Mouse (Mus musculus) skeletal muscle tissue, adult 2 months (tissue): ENCODE measurements at regions not wholly inside any gene's neighbourhood (a gene's known extent, or its start where the extent isn't known, plus 50 kb on each side); places are given as distances from the start of the nearest gene placed in this dataset.

Source experiments
- DNase-seq: peaks from one replicate; pipeline ENCODE4 v3.0.0-alpha.2; 2012; ENCODE audit warnings: low read depth, low spot score

DNA sequence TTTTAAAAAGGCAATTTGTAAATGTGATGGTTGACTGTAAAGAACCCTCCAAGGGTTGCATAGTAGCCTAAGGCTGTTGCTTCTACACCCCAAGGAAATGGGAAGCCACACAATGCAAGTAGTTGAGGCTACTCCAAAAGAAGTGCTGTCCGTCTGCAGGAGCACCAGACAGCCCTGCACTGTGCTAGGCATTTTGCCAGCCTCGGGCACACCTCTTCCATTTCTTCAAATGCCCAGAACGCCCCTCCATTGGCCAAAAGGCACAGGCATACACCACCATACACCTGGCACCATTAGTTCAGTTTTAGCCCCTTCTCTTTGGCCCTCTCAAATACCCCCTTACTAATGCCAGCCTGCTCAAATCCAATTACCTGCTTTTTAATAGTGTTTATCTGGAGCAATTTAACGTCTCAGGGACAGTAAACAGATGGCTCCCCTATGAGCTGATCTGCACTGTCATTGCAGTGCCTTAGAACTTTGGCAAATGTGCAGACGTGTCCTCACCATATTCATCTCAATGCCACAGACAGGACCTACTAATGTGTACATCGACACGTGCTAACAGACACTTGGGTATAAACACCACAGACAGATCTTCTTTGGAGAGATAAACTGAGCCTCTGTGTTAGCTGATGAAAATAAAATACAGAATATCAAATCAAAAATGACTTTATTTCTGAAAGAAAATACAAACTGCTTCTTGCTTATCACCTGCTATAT is 211.9 kb upstream of the Hnrnpa3 start:
- no peak for DNase-seq

DNA sequence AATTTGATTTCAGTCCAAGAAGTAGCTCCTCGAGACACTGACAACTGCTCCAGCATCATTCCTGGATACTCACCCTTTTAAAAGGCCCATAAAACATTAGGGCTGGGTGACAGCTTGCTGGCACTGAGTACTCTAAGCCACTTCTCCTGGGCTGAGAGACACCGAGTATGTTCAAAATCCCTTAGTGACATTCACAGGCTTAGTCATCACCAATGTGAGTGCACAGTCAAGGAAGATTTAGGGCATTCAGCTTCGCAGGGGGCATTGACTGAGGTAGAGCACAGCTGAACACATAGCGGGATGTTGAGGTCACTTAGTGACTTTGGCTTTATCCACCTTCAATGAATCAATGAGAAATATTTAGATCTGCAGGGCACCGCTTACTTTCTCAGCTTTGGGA is 210.8 kb upstream of the Hnrnpa3 start:
- DNase-seq: no peak

DNA sequence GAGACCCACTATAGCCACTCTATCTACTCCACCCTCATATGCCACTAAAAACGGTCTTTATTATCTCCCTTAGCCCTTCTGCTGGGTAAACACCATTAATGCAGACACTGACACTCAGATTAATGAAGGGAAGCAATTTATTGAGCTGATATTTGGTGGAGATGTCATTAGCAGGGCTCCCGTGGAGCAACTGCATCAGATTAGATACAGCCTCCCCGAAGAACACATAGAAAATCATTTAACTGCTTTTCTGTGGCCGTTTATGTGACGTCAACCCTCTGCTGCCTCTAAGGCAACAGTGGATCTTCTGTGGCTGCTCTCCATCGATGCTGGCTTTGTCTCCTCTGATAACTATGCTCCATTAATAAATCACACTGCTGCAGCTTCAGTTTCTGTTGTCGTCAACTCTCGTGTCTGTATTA is 207.2 kb upstream of the Hnrnpa3 start:
- DNase-seq: no peak

DNA sequence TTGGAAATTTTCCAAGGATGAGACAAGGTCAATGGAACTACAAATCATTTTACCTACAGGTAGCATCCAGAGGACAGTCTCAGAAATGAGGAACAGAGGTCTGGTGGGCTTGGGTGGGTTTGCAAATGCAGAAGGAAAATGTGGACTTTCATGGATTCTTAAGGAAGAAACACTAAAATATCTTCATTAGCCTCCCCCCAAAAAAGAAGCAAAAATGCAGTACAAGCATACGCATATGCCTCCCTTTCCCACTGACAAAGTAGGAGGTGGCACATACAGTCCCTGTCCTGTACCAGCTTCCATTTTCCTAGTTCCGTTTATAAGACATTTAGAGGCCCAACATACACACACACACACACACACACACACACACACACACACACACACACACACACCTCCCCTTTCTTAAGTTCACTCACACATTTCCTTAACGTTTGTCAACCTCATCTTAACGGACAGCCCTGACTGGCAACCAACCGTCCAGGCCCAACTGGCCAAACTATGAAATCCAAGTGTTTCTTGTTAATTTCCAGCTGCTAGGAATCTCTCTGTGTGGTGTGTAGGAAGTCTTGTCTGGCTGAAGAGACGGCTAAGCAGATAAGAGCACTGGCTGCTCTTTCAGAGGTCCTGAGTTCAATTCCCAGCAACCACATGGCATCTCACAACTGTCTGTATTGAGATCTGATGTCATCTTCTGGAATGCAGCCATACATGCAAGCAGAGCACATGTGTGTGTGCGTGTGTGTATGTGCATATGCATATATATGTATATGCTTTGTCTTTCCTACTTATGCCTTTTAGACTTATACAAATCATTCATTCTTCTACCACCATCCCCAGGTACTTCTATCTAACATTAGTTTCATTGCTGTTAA is 206.6 kb upstream of the Hnrnpa3 start:
- DNase-seq: no peak

DNA sequence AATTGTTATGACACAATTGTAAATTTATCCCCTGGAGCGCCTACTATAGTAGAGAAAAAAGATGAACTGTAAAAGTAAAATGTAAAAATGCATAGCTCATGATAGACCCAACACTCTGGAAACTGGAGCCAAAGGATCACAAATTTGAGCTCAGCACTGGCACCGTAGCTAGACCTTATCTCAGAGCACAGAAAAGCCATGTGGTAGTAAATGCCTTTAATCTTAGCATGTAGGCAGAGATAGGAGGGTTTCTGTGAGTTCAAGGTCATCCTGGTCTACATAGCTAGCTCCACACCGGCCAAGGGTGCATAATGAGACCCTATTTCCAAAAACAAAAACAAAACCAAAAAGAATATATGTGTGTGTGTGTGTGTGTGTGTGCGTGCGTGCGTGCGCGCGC is 203.6 kb upstream of the Hnrnpa3 start:
- DNase-seq: no peak

DNA sequence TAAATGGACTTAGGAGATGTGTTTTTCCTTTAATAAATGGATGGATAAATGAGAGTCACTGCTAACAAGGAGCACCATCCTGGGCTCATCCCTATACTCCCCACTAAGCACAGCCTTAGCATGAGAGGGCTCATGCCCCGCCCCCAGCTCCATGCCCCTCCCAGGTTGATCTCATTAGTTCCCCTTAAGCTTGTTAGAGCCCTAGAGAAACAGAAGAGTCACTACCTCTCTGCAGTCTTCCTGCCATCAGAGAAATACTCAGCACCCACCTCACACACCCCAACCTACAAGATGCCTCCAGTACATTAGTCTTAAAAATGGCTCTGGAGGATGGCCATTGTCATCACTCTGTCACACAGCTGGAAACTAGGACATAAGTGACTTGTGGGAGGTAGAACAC is 202.8 kb upstream of the Hnrnpa3 start:
- no peak for DNase-seq

DNA sequence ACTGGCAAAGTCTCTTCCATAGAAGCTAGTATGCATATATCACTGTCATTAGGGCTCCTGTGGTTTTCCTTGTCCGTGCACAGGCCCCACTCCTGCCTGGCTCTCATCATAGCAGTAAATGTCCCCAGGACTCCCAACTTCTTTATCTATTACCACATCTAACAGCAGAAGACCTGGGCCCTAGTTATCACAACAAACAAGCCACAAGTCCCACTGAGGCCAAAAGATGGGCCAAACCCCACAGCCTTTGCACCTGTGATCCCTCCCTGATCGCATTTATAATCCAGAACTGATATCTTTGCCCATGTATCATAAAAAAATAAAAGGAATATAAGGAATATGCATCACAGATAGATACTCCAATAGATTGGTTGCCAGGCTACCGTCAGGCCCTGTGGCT is 201.6 kb upstream of the Hnrnpa3 start:
- no peak for DNase-seq

DNA sequence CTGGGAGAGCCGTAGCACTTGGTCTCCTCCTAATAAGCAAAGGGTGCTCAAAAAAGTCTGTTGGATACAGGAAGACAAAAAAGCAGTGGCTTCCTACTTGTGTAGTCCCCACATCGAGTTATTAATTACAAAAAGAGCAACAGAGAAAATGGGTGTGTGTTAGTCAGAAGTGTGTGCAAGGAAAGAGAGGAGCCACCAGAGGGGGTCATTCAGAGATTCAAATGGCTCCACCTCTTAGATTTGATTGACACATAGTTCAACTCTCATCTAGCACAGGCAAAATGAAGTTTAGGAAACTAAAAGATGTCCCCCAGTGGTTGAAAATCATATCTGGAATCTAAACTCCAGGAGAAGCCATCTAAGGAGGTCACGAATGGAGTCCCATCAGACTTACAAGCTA is 200.2 kb upstream of the Hnrnpa3 start:
- DNase-seq: no peak

DNA sequence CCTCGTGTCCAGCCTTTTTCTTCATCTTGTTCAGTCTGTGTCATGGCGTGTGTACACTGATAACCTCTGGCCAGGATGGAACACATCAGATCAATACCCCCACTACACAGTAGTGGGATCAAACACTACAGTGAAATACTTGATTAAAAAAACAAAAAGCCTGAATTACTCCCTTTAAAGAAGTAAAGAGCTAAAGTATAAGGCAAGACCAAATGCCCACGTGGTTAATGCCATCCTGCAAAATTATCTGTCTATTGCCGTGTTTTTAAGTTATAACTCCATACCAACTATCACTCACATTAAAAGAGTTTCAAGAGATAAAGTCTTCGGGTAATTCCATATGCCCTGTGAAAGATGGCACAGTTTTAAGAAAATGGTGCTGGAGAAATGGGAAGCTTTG is 198.6 kb upstream of the Hnrnpa3 start:
- no peak for DNase-seq

DNA sequence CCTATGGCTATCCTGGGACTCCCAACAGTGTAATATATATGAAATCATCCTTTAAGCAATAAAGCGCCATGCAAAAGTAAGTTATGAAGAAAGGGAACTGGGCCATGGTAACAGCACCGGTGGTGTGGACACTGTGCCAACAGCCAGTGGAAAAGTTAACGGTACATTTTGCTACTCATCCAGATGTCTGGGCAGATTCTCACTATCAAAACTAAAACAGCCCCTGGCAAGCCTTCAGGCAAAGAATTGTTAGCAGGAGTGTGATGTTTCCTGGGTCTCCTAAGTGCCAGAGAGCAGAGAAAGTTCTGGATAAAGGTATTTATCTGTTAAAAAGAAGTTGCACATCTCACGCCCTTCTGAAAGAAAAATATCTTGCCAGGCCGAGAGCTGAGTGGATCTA is 198.0 kb upstream of the Hnrnpa3 start:
- DNase-seq: peak; percentile 5

DNA sequence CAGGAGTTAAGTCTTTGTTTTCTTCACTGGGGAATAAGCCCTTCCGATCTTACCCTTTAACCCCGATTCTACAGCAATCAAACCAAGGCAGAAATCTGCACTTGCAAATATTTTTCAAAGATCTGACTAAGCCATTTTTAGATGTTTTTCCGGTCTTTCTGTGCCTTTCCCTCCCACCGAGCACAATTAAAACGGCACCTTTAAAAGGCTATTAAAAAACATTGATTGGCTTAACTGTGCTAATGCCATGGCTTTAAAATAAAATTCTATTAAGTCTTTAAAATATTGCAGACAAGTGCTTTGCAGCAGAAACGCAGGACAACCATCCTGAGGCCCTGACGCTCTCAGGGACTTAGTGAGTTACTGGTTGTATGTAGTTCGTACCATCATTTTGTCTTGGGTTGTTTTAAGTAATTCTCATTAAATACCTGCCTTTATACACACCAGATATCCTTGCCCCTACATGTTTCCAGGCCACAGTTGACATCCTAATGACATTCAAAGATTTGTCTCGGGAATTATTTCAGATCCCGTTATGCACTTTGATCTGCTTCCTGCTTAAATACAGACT is 197.6 kb upstream of the Hnrnpa3 start:
- no peak for DNase-seq

DNA sequence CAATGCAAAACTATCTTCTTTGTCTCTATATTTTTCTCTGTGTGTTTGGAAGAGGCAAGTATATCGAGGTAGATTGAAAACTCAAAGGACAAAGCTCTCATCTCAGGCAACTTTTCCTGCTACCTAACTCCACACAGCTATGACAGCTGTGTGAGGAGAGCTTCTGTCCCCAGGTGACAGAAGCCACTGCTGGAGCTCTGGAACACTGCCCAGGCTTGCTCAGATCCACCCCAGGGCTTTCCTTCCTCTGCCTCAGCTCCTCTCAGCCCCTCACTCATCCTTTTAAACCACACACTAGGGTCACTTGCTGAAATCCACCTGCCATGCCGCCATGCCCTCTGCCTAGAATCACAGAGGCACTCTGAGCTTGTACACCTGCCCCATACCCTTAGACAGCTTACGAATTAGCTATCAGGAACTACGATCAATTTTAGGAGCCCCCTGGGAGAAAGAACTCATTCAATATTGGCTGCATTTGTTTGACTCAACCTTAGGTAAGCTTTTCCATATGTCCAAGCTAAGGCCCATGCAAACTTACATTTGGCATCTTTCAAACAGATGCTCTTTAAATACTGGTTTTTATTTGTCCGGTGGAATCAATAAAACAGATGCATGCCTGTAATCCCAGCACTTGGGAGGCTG is 196.9 kb upstream of the Hnrnpa3 start:
- no peak for DNase-seq

DNA sequence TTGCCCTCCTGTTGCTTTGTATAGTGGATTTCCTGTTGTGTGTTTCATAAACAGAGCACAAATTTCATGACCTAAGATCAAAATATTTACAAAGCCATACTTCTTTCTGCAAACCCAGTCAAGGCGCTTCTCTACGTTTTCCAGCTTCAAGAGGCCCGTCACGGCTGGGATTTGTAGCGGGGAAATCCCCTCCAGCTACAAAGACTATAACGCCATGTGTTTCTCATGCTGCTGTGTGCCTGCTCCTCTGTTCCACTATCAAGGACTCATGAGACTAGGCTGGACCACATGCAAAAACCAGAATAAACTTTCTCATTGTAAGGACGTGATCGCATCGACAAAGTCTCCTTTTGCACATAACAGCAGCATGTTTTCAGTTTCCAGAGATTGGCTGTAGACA is 196.0 kb upstream of the Hnrnpa3 start:
- no peak for DNase-seq

DNA sequence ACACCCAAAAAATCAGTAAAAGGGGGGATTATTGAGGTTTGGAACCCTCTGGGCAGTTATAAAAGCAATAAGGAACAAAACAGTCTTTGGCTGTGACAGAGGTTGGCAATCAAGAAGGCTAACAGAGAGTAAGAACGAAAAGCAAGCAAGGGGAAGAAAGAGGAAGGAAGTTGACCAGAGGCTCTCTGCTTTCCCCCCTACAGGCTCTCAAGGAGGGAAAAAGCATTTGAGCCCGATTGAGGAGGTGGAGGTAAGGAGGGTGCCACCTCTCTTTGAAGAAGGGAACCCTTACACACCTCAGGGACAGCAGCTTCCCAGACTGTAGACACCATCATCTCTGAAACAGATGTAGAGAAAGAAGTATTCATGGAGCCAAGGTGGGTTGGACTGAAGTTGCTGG is 194.6 kb upstream of the Hnrnpa3 start:
- DNase-seq: no peak

DNA sequence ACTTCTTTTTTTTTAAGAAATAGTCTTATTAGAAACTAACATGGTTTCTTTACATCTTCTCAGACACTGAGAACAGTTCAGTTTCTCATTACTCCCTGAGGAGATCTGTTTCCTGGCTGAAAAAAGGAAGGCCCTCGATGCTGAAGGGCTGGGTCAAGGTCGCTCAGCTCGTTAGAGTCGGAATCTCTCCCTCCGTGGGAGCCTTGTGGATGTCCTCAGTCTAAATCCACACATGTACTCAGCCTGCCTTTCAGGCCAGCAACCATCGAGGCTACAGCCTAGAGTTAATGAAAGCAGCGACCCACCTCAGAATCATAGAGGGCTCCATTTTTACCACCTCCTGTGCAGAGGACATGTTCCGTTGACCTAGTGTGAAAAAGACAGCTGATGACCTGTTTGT is 190.2 kb upstream of the Hnrnpa3 start:
- DNase-seq: no peak

DNA sequence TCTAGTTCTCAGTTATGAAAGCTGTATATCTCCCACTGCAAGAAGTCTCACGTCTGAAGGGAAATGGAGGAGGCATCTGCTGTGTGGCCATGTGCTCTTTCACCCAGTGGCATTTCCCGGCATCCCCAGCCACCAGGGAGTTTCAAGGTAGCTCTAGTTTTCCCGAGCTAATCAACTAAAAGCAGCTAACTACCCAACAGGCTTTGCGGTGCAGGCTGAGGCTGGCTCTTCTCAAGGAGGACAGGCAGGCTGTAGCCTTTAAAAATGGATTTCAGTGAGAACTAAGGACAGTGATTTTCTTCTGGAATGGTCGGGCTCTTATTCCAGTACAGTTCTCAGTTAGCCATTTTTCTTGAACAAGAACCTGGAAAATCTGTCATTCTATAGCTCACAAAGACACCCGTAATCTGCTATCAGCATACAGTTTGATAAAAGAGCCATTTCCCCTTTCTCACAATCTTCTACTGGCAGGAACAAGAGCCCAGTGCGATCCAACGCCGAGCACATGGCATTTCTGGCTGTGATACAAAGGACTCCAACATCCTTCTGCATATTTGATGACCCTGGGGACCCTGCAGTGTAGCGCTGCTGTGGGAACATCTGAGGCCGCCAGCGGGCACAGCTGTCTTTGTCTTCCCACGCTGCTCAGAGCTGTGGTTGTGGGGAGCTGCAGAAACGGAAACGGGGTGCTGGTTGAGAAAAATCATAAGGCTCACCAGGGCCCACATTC is 188.9 kb upstream of the Hnrnpa3 start:
- DNase-seq: peak; percentile 30

DNA sequence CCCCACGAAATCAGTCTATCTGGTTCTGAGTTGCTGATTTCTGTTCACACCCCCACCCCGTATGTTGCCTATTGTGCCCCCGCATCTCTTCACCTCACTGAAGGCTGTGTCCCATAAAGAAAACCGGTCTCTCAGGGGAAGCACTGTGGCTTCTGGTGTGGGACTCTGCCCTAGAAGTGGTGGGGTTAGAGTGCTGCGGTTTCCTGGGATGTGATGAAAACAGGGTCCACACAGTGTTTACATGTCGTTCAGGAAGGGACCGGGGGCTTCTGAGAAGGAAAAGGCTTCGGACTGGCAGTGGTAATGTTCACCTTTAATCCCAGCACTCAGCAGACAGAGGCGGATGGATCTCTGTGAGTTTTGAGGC is 188.4 kb upstream of the Hnrnpa3 start:
- DNase-seq: no peak

DNA sequence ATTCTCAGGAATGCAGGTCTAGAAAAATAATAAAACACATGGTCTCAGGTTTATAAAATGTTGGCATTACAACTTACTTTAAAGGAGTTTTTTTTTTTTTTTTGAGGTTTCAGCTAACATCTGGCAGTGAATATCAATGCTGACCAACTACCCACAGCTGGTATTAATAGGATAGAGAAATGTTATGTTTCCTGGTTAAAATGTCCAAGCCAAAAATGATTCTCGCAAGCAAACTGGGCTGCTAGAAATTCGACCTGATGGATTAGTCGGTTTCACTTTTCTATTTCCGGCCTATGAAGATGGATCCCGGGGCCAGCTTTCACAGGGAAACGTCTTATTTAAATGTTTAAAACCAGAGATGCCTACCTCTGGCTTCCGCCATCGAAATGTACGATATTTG is 186.6 kb upstream of the Hnrnpa3 start:
- DNase-seq: no peak

DNA sequence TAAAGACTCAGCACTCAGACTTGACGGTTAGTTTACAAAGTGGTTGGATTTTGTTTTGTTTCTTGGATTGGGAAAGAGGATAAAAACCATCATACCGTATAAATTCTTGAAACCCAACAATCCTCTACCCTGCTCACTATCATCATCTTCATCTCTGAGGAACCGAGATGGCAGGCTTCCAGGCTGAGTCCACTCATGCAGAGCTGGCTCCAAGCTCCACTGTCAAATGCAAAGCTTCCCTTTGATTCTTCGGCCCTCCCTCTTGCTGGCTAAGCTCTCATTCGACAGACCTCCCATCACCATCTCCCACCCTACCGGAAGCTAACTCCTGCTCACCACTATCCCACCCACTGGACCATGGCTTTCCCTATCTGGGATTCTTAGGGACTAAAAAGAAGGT is 184.6 kb upstream of the Hnrnpa3 start:
- DNase-seq: no peak

DNA sequence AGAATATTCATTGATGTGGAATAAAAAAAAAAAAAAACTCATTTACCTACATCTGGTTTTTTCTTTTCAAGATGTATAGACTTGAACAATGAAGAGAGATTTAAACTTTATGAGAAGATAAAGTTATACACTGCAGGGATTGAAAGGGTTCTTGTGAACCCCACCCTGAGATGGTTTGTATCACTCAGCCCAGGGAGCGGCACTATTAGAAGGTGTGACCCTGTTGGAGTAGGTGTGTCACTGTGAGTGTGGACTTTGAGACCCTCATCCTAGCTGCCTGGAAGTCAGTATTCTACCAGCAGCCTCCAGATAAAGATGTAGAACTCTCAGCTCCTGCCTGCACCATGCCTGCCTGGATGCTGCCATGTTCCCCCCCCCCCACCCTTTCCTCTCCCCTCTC is 182.7 kb upstream of the Hnrnpa3 start:
- DNase-seq: no peak

DNA sequence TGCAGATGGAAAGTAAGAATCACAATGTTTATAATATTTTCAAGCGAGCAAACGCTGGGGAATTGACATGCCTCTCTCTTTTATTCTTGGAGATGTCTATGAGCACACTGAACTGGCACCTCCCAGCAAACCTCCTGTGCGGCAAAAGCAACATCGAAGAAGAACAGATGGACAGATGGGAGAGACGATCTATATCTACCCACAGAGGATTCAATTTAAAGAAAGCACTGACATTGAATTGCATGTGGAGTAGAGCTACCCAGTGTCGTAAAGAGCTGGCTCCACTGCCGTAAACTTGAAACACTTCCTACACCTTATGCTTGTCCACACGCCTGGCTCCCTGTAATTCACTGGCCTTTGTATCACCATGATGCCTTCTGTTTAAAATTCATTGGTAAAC is 182.0 kb upstream of the Hnrnpa3 start:
- DNase-seq: no peak

DNA sequence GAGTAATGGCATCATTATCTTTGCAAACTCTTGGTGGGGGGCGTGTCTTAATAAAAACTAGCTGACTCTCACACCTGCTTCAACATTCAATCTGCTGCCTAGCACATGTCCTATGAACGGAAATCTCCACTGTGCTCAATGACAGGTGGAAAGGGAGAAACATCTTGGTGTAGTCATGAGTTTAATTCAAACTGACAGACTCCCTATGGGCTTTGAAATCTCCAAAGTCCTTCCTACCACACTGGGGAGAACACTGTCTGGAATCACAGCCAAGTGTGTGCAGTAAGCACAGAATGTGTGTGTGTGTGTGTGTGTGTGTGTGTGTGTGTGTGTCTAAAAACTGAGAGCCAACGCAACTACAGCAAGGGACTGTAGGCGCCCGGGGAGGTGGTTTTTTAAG is 179.5 kb upstream of the Hnrnpa3 start:
- no peak for DNase-seq
